Mouse (Mus musculus): ENCODE results near the gene Zfp526.

The Zfp526 gene

GRCm38 (mm10) chr7:25269029-25269428 is 47.8 kb downstream of the Zfp526 start:
- no peak for DNase-seq

- DNase-seq = no peak
These were observed 48.5 kb downstream of the Zfp526 start for GRCm38 (mm10) chr7:25269545-25270271.

- DNase-seq = no peak
These were observed 49.7 kb downstream of the Zfp526 start for GRCm38 (mm10) chr7:25270652-25271633.

GRCm38 (mm10) chr7:25271651-25272444 is 50.6 kb downstream of the Zfp526 start:
- no peak for DNase-seq

GRCm38 (mm10) chr7:25272445-25273258 is 51.4 kb downstream of the Zfp526 start:
- DNase-seq = no peak

GRCm38 (mm10) chr7:25273259-25274241 is 52.3 kb downstream of the Zfp526 start:
- DNase-seq = no peak

GRCm38 (mm10) chr7:25274571-25274970 is 53.3 kb downstream of the Zfp526 start:
- DNase-seq = no peak

- DNase-seq = no peak
These were observed 53.8 kb downstream of the Zfp526 start for GRCm38 (mm10) chr7:25274996-25275395.

- DNase-seq = no peak
These were observed 54.5 kb downstream of the Zfp526 start for GRCm38 (mm10) chr7:25275555-25276298.
